Mouse (Mus musculus): ENCODE results near the gene Ptges3. TPM values are rescaled to one million over a fixed set of nuclear protein-coding genes. Genes with fewer than 3 reads are reported as not detected.
"Not testable (repeated sequence)": the region's sequence is repeated elsewhere in the genome, so short reads cannot be mapped to it uniquely, and the experiment has no call there.

Ptges3 gene
- polyA plus RNA-seq, 1 experiment from 2014 or later: 611 TPM

DNA sequence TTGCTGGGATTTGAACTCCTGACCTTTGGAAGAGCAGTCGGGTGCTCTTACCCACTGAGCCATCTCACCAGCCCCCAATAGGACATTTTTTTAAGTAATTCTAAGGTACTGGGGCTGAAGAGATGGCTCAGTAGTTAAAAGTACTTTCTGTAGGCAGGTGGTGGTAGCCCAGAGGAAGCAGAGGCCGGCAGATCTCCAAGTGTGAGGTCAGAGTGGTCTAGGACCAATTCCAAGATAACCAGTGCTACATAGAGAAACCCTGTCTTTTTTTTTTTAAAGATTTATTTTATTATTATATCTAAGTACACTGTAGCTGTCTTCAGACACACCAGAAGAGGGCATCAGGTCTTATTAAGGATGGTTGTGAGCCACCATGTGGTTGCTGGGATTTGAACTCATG lies 28.5 kb downstream of the Ptges3 start:
- Histone ChIP-seq H3K36me3 (replicated peaks) (peaks cover 62% of the 10 kb centered on the region), H3K4me1 (peaks cover 31% of the 10 kb centered on the region)
- H3K27me3 ChIP-seq; H3K9ac ChIP-seq; H3K27ac ChIP-seq; ATAC-seq (ENCODE audit: low FRiP score); H3K9me3 ChIP-seq; H3K4me3 ChIP-seq (replicated peaks); H3K4me2 ChIP-seq: not testable (repeated sequence)
- WGBS: 86% methylated on average over 2 of the region's 2 CpGs

DNA sequence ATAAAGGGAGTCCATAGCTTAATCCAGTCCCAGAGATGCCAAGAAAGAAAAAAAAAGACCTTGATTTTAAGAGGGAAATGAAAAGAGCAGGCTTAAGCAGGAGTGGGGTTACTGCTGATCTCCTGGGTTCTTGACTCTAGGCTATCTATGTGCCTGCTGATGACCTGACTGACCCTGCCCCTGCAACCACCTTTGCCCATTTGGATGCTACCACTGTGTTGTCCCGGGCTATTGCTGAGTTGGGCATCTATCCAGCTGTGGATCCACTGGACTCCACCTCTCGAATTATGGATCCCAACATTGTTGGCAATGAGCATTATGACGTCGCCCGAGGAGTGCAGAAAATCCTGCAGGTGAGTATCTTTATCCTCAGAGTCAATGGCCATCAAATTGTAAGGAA lies 29.4 kb downstream of the Ptges3 start:
- Histone ChIP-seq H3K36me3 (replicated peaks) (peaks cover 62% of the 10 kb centered on the region), H3K9ac (no peak overlapping the region), H3K4me2 (no peak overlapping the region), H3K27me3 (no peaks in the 10 kb centered on the region), H3K4me1 (peaks cover 35% of the 10 kb centered on the region), H3K9me3 (no peaks in the 10 kb centered on the region), H3K27ac (no peak overlapping the region), H3K4me3 (replicated peaks) (no peak overlapping the region)
- WGBS: 94% methylated on average over 5 of the region's 5 CpGs
- ATAC-seq (ENCODE audit: low FRiP score): no peak

DNA sequence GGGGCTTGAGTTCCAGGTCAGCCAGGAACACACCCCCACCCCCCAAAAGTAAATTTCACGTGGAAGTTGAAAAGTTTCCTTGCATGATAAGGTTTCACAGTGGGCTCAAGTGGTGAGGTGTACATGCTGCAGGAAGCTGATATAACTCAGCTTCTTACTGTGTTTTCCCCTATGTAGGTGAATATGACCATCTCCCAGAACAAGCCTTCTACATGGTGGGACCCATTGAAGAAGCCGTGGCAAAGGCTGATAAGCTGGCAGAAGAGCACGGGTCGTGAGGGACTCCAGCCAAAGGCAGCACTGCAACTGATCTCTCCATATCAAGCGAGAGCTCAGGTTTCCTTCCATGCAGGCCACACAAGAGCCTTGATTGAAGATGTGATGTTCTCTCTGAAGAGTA lies 31.1 kb downstream of the Ptges3 start:
- no peak overlapping the region for H3K4me2 ChIP-seq
- WGBS: 79% methylated on average over 5 of the region's 5 CpGs
- H3K36me3 ChIP-seq (replicated peaks): peaks cover 58% of the 10 kb centered on the region

DNA sequence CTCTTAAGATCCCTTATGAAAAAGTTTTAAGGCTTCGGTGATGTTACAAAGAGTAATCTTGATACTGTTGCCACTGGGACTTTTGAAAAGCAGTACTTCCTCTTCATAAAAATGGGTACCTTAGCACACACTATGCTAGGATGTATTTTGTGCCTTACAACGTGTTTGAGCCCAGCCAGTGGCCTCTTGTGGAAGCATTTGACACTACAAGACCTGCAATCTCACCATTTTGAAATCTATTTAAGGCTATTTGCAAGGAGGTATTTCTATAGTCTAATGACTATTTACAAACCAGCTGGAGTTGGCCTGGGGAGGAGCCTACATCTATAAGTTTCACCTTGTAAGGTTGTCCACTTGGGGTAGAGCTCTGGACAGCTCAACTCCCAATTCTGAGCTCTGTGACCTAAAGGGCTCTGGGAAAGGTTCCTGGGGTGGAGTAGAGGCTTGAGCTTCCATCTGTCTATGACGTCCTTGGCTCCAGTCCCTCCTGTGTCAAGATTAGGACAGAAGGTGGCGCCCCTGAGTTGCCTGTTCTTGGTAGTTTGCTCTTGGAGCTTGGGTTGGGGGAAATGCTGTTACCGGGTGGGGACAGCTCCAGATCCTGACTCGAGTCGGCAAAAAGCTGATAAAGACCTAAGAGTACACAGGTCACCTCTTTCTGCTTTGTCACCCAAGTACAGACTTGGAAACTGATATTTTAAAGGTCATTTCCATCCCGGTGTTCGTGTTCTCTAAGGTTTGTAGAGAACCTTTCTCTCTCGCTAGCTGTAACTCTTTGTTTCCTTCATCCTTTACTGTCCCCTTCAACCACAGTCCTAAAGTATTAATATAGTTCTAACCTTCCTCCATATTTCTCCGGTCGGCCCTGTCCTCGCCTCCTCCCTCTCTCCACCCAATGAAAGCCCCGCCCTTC lies 32.2 kb downstream of the Ptges3 start:
- H3K36me3 ChIP-seq (replicated peaks): peaks cover 47% of the 10 kb centered on the region
- 9% methylated on average over 14 of the region's 14 CpGs for WGBS

More for the DNA sequence above, 31.1 kb downstream of the Ptges3 start:
- no peak overlapping the region for H3K9ac ChIP-seq
- H3K4me3 ChIP-seq (replicated peaks): no peak overlapping the region
- H3K27me3 ChIP-seq: no peaks in the 10 kb centered on the region
- H3K9me3 ChIP-seq: no peaks in the 10 kb centered on the region
- no peak for ATAC-seq (ENCODE audit: low FRiP score)
- no peak overlapping the region for H3K27ac ChIP-seq
- peaks cover 45% of the 10 kb centered on the region for H3K4me1 ChIP-seq

DNA sequence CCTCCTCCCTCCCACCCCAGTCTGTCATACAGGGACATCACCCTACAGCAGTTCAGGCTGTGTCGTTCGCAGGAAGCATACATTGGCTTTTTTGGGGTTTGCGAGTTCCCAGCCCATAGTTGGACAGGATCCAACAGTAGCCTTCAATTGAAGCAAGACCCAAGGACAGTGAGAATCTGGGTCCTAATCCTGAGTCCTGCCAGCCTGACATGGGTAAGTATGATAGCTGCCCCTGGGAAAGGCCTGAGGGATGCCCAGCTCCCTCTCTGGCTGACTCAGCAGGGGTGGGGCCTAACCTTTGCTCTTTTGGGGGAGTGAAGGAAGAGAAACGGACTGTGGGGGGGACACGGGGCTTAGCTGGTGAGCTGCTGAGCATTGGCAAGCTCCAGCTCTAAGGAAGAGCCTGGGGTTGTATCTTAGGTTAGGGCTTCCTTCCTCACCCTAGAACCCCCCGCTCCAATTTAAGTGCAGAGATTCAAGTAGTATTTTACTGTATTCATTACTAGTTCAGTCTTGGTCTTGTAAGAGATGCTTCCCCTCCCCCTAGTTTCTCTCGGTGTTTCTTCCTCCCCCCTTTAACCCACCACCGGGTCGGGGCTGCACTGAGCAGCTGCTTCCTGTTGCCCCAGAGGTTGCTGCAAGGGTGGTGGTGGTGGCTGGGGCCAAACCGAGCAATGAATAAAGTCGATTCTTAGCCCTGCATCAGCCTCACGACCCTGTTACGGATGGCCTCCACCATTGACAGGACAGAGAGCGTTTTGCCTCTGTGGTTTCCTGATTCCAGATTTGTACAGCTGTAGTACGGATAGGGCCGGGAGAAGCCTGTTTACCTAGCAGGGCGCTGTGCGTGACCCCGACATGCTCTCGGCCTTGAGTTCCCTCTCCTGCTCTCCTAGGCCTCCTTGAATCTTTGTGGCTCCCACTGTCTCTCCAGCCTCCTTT lies 33.1 kb downstream of the Ptges3 start, which contains the start of gene Baz2a:
Gene Baz2a (plus strand): TSS at position 14 of the 942 bp plus-strand sequence.
- H3K4me3 ChIP-seq (replicated peaks): peak within 1 kb of the TSS; percentile 86
- peaks cover 52% of the 10 kb centered on the region for H3K4me1 ChIP-seq

More for the DNA sequence above, 32.2 kb downstream of the Ptges3 start:
- no peaks in the 10 kb centered on the region for H3K27me3 ChIP-seq
- ATAC-seq (ENCODE audit: low FRiP score): peak; percentile 37
- H3K4me1 ChIP-seq: peaks cover 44% of the 10 kb centered on the region
- H3K9ac ChIP-seq: peak overlapping the region; percentile 85; the same call in 1 of the 2 replicates
- H3K9me3 ChIP-seq: no peaks in the 10 kb centered on the region
- peak overlapping the region; percentile 71 for H3K4me2 ChIP-seq
- H3K4me3 ChIP-seq (replicated peaks): peak overlapping the region; percentile 86
- peak overlapping the region; percentile 95 for H3K27ac ChIP-seq

DNA sequence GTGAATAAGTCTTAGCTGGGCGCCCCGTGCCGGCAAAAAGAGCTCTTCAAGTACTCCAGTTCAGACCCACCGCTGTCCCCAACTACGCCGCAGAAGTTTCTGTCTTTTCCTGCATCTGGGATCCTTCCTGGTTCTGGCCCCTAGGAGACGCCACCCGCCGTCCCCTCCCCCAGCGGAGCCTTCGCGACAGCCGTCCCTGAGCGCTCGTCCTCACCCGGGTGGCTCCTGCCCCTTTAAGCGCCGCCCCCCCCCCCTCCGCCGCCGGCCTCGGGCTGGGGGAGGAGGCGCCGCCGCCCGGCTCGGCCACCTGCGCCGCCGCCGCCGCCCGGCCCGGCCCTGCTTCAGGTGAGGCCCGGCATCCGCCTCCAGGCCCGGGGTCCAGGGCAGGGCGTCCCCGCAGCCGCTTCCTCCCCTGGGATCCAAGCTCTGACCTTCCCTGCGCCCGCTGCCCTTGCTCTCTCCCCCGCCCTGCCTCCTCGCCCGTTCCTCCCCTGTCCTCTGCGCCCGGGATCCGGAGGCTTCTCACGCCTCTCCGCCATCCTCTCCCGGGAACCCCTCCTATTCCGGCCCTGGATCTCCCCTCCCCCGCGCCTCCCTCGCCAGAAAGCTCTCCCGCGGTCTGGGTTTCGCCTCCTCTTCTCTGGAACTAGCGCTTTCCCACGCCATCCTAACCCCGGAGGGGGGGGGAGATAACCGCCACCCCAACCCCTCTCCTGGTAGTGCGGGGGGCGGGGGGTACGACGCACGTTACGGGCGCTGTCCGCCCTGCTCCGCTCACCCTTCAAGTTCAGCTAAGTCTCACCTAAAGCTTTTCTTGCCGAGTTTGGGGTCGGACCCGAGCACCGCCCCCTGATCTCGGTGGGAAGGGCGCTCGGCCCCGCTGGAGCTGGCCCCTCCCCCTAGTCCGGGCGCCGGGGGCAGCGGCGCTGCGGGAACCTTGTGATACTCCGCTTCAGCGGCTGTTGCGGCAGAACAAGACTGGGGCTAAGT lies 34.0 kb downstream of the Ptges3 start:
- WGBS: under 1% methylated on average over 69 of the region's 88 CpGs
- Histone ChIP-seq H3K4me3 (replicated peaks) (peak overlapping the region; percentile 86), H3K27ac (peak overlapping the region; percentile 95), H3K4me1 (peaks cover 53% of the 10 kb centered on the region), H3K4me2 (peak overlapping the region; percentile 71), H3K36me3 (replicated peaks) (peaks cover 29% of the 10 kb centered on the region), H3K9me3 (no peaks in the 10 kb centered on the region), H3K27me3 (no peaks in the 10 kb centered on the region), H3K9ac (peak overlapping the region; percentile 85)
- peak; percentile 50 for ATAC-seq (ENCODE audit: low FRiP score)

More for the DNA sequence above, 33.1 kb downstream of the Ptges3 start, which contains the start of gene Baz2a:
- Histone ChIP-seq H3K9ac (peak within 1 kb of the TSS; percentile 85), H3K4me2 (peak within 1 kb of the TSS; percentile 71), H3K27ac (peak within 1 kb of the TSS; percentile 95), H3K9me3 (no peaks in the 10 kb centered on the region), H3K27me3 (no peaks in the 10 kb centered on the region), H3K36me3 (replicated peaks) (peaks cover 38% of the 10 kb centered on the region)
- no peak for ATAC-seq (ENCODE audit: low FRiP score)
- WGBS: 1% methylated on average over 20 of the region's 20 CpGs

DNA sequence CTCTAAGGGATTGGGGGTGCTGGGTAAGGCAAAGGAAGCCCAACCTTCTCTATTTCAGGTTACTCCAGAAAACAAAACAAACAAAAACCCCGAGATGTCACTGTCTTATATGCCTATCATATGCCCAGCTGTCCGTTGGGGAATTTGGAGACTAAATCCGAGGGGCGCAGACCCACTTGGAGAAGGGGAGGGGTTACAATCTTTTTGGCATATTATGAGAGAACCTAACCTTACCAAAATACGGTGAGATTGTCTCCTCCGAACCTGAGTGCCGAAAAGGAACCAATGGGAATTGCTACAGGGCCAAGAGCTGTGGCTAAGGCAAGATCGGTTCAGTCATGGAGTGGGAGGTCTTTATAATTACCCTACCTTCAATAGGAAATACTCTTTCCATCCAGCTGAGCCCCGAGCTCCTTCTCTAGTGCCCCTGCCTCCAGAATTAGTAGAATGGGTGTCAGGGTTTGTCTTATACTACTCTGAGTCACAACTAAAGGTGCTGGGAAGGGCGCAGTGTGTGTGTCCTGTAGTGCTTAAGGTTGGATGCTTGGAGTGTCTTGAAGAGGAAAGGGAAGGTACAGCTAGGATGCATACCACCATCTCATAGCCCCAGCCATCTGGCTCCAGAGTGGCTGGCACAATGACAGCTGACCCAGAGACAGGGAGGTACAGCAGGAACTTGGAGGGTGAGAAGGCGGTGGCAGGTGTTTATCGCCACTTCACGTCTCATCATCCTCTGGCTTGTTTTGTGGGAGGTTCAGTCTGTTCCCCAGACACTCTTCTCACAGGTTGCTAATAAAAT lies 34.9 kb downstream of the Ptges3 start:
- no peak for ATAC-seq (ENCODE audit: low FRiP score)
- Histone ChIP-seq H3K4me1 (peaks cover 62% of the 10 kb centered on the region), H3K27me3 (no peaks in the 10 kb centered on the region), H3K4me3 (replicated peaks) (peak overlapping the region; percentile 86), H3K36me3 (replicated peaks) (peaks cover 20% of the 10 kb centered on the region), H3K4me2 (peak overlapping the region; percentile 71), H3K9ac (peak overlapping the region; percentile 85), H3K9me3 (no peaks in the 10 kb centered on the region), H3K27ac (peak overlapping the region; percentile 95)
- 28% methylated on average over 13 of the region's 13 CpGs for WGBS

DNA sequence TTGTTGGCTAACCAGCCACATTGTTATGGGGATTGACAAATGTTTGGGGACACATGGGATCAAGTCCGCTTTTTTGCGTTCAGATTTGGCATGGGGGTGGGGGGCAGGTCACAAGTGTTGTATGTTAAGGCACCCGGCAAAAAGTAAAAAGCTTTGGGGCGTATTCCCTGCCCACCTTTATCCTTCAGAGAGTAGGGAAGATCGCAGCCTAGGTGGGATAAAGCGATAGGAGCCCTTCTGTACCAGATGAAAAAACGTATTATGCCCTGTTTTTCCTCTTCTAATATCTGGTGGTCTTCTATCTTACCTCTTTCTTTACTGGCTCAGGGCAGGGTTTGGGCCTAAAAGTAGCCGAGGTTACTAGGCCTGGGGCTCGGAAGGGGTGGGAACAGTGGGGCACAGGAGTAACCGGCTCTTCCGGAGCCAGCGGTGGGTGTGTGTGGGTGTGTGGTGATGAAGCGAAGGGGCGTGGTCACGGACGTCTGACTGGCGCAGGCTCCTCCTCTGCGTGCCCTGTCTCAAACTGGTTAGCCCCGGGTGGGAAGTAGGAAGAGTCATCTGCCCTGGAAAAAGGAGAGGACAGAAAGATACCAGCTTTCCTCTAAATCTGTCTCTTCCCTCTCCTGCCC lies 35.7 kb downstream of the Ptges3 start:
- H3K27me3 ChIP-seq: no peaks in the 10 kb centered on the region
- peaks cover 65% of the 10 kb centered on the region for H3K4me1 ChIP-seq
- H3K27ac ChIP-seq: peak overlapping the region; percentile 95; the same call in 1 of the 2 replicates
- peaks cover 13% of the 10 kb centered on the region for H3K36me3 ChIP-seq (replicated peaks)
- peak; percentile 55 for ATAC-seq (ENCODE audit: low FRiP score)
- peak overlapping the region; percentile 71 for H3K4me2 ChIP-seq
- H3K9me3 ChIP-seq: no peaks in the 10 kb centered on the region
- peak overlapping the region; percentile 27 for H3K4me3 ChIP-seq (replicated peaks)
- 0 out of 2 replicates have a peak overlapping the region, but pooled peaks have one; percentile 45 for H3K9ac ChIP-seq
- 12% methylated on average over 19 of the region's 19 CpGs for WGBS

DNA sequence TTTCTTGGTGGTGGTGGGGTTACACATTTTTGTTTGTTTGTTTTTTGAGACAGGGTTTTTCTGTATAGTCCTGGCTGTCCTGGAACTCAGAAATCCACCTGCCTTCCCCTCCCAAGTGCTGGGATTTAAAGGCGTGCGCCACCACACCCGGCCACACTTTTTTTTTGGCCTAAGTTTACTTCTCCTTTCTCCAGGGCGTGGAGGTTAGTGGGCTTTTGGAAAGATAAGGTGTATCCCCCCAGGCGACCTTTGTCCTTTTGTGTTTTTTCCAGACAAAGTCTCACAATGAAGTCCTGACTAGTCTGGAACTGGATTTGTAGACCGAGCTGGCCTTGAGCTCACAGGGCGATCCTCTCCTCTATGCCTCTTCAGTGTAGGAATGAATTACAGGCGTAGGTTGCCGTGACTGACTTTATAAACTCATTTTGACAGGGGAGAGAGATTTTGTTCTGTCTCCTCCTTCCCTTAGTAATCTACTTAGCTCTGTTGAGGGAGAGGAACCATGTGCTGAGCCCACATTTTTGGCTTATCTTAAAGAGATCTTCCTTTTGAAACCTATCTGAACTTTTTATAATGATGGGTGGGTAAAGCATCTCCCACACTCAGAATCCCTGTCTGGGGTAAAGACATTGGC lies 36.4 kb downstream of the Ptges3 start:
- peaks cover 65% of the 10 kb centered on the region for H3K4me1 ChIP-seq
- 20% methylated on average over 9 of the region's 9 CpGs for WGBS
- H3K36me3 ChIP-seq (replicated peaks): peaks cover 6% of the 10 kb centered on the region
- no peak overlapping the region for H3K9ac ChIP-seq
- no peaks in the 10 kb centered on the region for H3K27me3 ChIP-seq
- ATAC-seq (ENCODE audit: low FRiP score): no peak
- peak overlapping the region; percentile 27; the same call in 1 of the 2 replicates for H3K4me3 ChIP-seq (replicated peaks)
- no peak overlapping the region for H3K27ac ChIP-seq
- no peaks in the 10 kb centered on the region for H3K9me3 ChIP-seq
- peak overlapping the region; percentile 71 for H3K4me2 ChIP-seq

DNA sequence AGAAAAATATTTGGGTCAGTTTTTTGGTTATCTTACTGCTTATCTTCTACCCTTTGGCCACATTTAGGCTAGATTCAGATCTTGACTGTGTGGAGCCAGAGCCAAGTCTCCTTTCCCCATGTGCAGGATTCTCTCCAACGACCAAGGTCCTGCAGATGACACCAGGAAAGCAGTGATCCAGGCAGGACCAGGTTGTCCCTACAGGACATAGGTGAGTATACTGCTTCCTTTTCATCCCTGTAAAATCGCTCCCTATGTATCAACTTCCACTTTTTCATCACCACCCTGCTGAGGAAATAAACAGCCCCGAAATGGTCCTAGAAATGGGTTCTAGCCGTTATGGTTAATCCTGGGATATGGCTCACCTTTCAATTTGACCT lies 37.5 kb downstream of the Ptges3 start:
- H3K4me1 ChIP-seq: peaks cover 57% of the 10 kb centered on the region
- H3K36me3 ChIP-seq (replicated peaks): no peaks in the 10 kb centered on the region
- no peaks in the 10 kb centered on the region for H3K27me3 ChIP-seq
- H3K4me3 ChIP-seq (replicated peaks): peak overlapping the region; percentile 99
- H3K27ac ChIP-seq: no peak overlapping the region
- peak overlapping the region; percentile 94; the same call in 1 of the 2 replicates for H3K9ac ChIP-seq
- peak overlapping the region; percentile 75 for H3K4me2 ChIP-seq
- WGBS: 21% methylated on average over 4 of the region's 4 CpGs
- ATAC-seq (ENCODE audit: low FRiP score): no peak
- no peaks in the 10 kb centered on the region for H3K9me3 ChIP-seq
